Mouse (Mus musculus) kidney, adult 2 months (tissue): ENCODE measurements at regions not wholly inside any gene's neighbourhood (a gene's known extent, or its start where the extent isn't known, plus 50 kb on each side); places are given as distances from the start of the nearest gene placed in this dataset.

ENCODE experiments used
- CTCF ChIP-seq: fragments of 200-500 bp; conservative IDR thresholded peaks from 2 replicates; pipeline ENCODE4 v1.5.1; 2011; ENCODE audit warnings: low read depth, mild to moderate bottlenecking, control low read depth, low read length, moderate library complexity, mixed read lengths; ENCODE audit not compliant: insufficient read depth, insufficient read length
- POLR2A ChIP-seq: fragments of 200-500 bp; IDR thresholded peaks from one replicate; pipeline ENCODE4 v1.6.1; 2011; ENCODE audit warnings: low read depth, low read length, control low read depth

DNA sequence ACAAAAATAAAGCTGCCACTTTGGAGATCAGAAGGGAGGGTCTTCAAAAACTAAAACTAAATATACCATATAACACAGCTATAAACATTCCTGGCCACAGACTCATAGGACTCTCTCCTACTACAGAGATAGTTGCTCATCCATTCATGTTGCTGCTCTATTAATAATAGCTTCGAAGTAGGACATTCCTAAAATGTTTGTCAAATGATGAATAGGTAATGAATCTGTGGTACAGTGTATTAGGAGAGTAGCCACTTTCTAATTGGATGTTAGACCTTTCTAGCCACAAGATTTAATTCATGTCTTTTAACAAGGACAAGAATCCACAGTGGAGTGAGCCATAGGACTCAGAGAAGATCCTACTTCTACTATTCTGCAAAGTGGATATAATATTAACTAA is 367.8 kb upstream of the Impad1 start:
- TF ChIP-seq POLR2A, result no peak
- TF ChIP-seq CTCF, result no peak
